Mouse (Mus musculus) MEL (cell line): ENCODE results near the gene Hist3h2a. TPM values are rescaled to one million over a fixed set of nuclear protein-coding genes. Genes with fewer than 3 reads are reported as not detected.
"Not testable (repeated sequence)": the region's sequence is repeated elsewhere in the genome, so short reads cannot be mapped to it uniquely, and the experiment has no call there.

Source experiments
- DNase-seq: peaks from one replicate; pipeline ENCODE4 v3.0.0; 2011; ENCODE audit warnings: low read depth, low spot score
- H3K27ac ChIP-seq: 2 replicates; pipeline ENCODE4 v1.5.1; 2012; ENCODE audit warnings: low read depth, mild to moderate bottlenecking, control low read depth, low read length, moderate library complexity; ENCODE audit not compliant: control insufficient read depth
- H3K27me3 ChIP-seq, 2 experiments: fragments of 150-350 bp in 1 of 2; sonication (generic) in 1 of 2; 2 replicates each; pipeline ENCODE4 v1.6.1; 2012; ENCODE audit warnings: low read length in 2 of 2, mild to moderate bottlenecking in 2 of 2, improper control_type of control experiment in 1 of 2, moderate library complexity in 1 of 2; ENCODE audit not compliant: insufficient read depth in 2 of 2, control insufficient read depth in 1 of 2
- H3K36me3 ChIP-seq, 2 experiments: 2 replicates each; pipeline ENCODE4 v1.6.1; 2012 to 2014; ENCODE audit warnings: low read length in 2 of 2, improper control_type of control experiment in 1 of 2, inconsistent platforms in 1 of 2, mild to moderate bottlenecking in 1 of 2; ENCODE audit not compliant: insufficient read depth in 2 of 2, control insufficient read depth in 1 of 2
- H3K4me1 ChIP-seq, 2 experiments: fragments of 150-350 bp in 1 of 2; sonication (generic) in 1 of 2; 2 replicates each; pipeline ENCODE4 v1.6.1; 2012; ENCODE audit warnings: low read length in 2 of 2, improper control_type of control experiment in 1 of 2, mild to moderate bottlenecking in 1 of 2; ENCODE audit not compliant: insufficient read depth in 2 of 2, control insufficient read depth in 1 of 2
- H3K4me3 ChIP-seq, 2 experiments: fragments of 150-350 bp in 1 of 2; sonication (generic) in 1 of 2; 2 replicates each; pipeline ENCODE4 v1.5.1; 2012; ENCODE audit warnings: low read depth in 2 of 2, low read length in 2 of 2, mild to moderate bottlenecking in 2 of 2, moderate library complexity in 2 of 2, control low read depth in 1 of 2, improper control_type of control experiment in 1 of 2; ENCODE audit not compliant: control insufficient read depth in 1 of 2, insufficient read depth in 1 of 2
- H3K79me2 ChIP-seq: 2 replicates; pipeline ENCODE4 v1.6.1; 2012; ENCODE audit warnings: mild to moderate bottlenecking, low read length, moderate library complexity; ENCODE audit not compliant: control insufficient read depth, poor library complexity, insufficient read depth
- H3K9ac ChIP-seq: 2 replicates; pipeline ENCODE4 v1.6.1; 2012; ENCODE audit warnings: low read depth, mild to moderate bottlenecking, control low read depth, low read length, moderate library complexity; ENCODE audit not compliant: control insufficient read depth, poor library complexity, severe bottlenecking
- H3K9me3 ChIP-seq: fragments of 150-350 bp; sonication (generic); replicated peaks from 2 replicates; pipeline ENCODE4 v1.6.1; 2012; ENCODE audit warnings: mild to moderate bottlenecking, low read length, improper control_type of control experiment, moderate library complexity; ENCODE audit not compliant: insufficient read depth
- CHD1 ChIP-seq: IDR thresholded peaks from 2 replicates; pipeline ENCODE4 v1.6.1; 2012; ENCODE audit warnings: low read depth, mild to moderate bottlenecking, inconsistent platforms, low read length, improper control_type of control experiment
- CTCF ChIP-seq, 3 experiments: IDR thresholded peaks in 2 of 3; conservative IDR thresholded peaks in 1 of 3; 2 replicates each; pipeline ENCODE4 v1.5.1; 2011 to 2012; ENCODE audit warnings: low read length in 3 of 3, low read depth in 2 of 3, mild to moderate bottlenecking in 2 of 3, improper control_type of control experiment in 1 of 3, inconsistent platforms in 1 of 3, mixed read lengths in 1 of 3, moderate library complexity in 1 of 3; ENCODE audit not compliant: control insufficient read depth in 1 of 3, insufficient read depth in 1 of 3, poor library complexity in 1 of 3, severe bottlenecking in 1 of 3
- E2F4 ChIP-seq: IDR thresholded peaks from 2 replicates; pipeline ENCODE4 v1.6.1; 2011; ENCODE audit warnings: low read depth, low read length, improper control_type of control experiment, borderline replicate concordance
- ETS1 ChIP-seq: IDR thresholded peaks from 2 replicates; pipeline ENCODE4 v1.6.1; 2012; ENCODE audit warnings: low read depth, mild to moderate bottlenecking, inconsistent platforms, low read length, improper control_type of control experiment, moderate library complexity
- GABPA ChIP-seq: IDR thresholded peaks from 2 replicates; pipeline ENCODE4 v1.6.1; 2012; ENCODE audit warnings: low read depth, mild to moderate bottlenecking, inconsistent platforms, low read length, improper control_type of control experiment, moderate library complexity
- GATA1 ChIP-seq: IDR thresholded peaks from 2 replicates; pipeline ENCODE4 v1.6.1; 2011; ENCODE audit warnings: low read depth, low read length, improper control_type of control experiment
- JUND ChIP-seq: IDR thresholded peaks from 2 replicates; pipeline ENCODE4 v1.6.1; 2011; ENCODE audit warnings: low read depth, mild to moderate bottlenecking, improper control_type of control experiment, low read length
- MEF2A ChIP-seq: IDR thresholded peaks from 2 replicates; pipeline ENCODE4 v1.6.1; 2014; ENCODE audit warnings: low read depth, mild to moderate bottlenecking, inconsistent platforms, low read length, improper control_type of control experiment; ENCODE audit not compliant: poor library complexity, insufficient replicate concordance, severe bottlenecking; ENCODE audit errors: extremely low read depth
- MXI1 ChIP-seq: IDR thresholded peaks from 2 replicates; pipeline ENCODE4 v1.6.1; 2011; ENCODE audit warnings: mild to moderate bottlenecking, low read depth, low read length, improper control_type of control experiment
- MYB ChIP-seq: IDR thresholded peaks from 2 replicates; pipeline ENCODE4 v1.6.1; 2011; ENCODE audit warnings: mild to moderate bottlenecking, low read depth, low read length, improper control_type of control experiment
- NELFE ChIP-seq: IDR thresholded peaks from 2 replicates; pipeline ENCODE4 v1.6.1; 2011; ENCODE audit warnings: low read depth, low read length, improper control_type of control experiment
- POLR2A ChIP-seq, 2 experiments: IDR thresholded peaks; 2 replicates each; pipeline ENCODE4 v1.6.1; 2011 to 2012; ENCODE audit warnings: low read length in 2 of 2, mild to moderate bottlenecking in 2 of 2, control low read depth in 1 of 2, improper control_type of control experiment in 1 of 2, low read depth in 1 of 2, moderate library complexity in 1 of 2; ENCODE audit not compliant: control insufficient read depth in 1 of 2, insufficient read depth in 1 of 2, poor library complexity in 1 of 2
- RAD21 ChIP-seq: IDR thresholded peaks from 2 replicates; pipeline ENCODE4 v1.6.1; 2011; ENCODE audit warnings: mild to moderate bottlenecking, low read depth, low read length, improper control_type of control experiment
- SIN3A ChIP-seq: IDR thresholded peaks from 2 replicates; pipeline ENCODE4 v1.6.1; 2012; ENCODE audit warnings: low read length, improper control_type of control experiment, inconsistent platforms
- SMC3 ChIP-seq: IDR thresholded peaks from 2 replicates; pipeline ENCODE4 v1.6.1; 2011; ENCODE audit warnings: low read depth, low read length, improper control_type of control experiment
- TBP ChIP-seq: IDR thresholded peaks from 2 replicates; pipeline ENCODE4 v1.8.0; 2011; ENCODE audit warnings: low read depth, low read length, improper control_type of control experiment
- USF1 ChIP-seq: IDR thresholded peaks from 2 replicates; pipeline ENCODE4 v1.6.1; 2014; ENCODE audit warnings: low read depth, mild to moderate bottlenecking, inconsistent platforms, low read length, improper control_type of control experiment, moderate library complexity
- USF2 ChIP-seq, 2 experiments: IDR thresholded peaks; 2 replicates each; pipeline ENCODE4 v1.6.1; 2011 to 2012; ENCODE audit warnings: improper control_type of control experiment in 2 of 2, low read length in 2 of 2, borderline replicate concordance in 1 of 2, inconsistent platforms in 1 of 2, low read depth in 1 of 2, mild to moderate bottlenecking in 1 of 2; ENCODE audit not compliant: insufficient read depth in 1 of 2
- ZKSCAN1 ChIP-seq: IDR thresholded peaks from 2 replicates; pipeline ENCODE4 v1.6.1; 2012; ENCODE audit warnings: low read depth, mild to moderate bottlenecking, inconsistent platforms, low read length, improper control_type of control experiment, moderate library complexity
- polyA plus RNA-seq, 2 experiments: library from polyadenylated mRNA; stranded (reverse) in 1 of 2; unstranded in 1 of 2; fragments of >175 nt in 1 of 2; fragments of >200 nt in 1 of 2; gene quantifications; 2 replicates each; pipeline versions ENCODE4 v1.2.1 to v1.2.4; 2012; ENCODE audit warnings: low replicate concordance in 2 of 2, low read depth in 1 of 2; ENCODE audit not compliant: insufficient read length in 2 of 2, insufficient read depth in 1 of 2, missing spikeins in 1 of 2
- total RNA-seq: library from RNA; depleted of rRNA; stranded (reverse); fragments of 300-350 nt; gene quantifications from 2 replicates; pipeline ENCODE4 v1.2.3, GENCODE M21; 2012

The Hist3h2a gene
- total and polyA plus RNA-seq, 3 experiments, result 0.42 to 184 TPM; not detected in 1

DNA sequence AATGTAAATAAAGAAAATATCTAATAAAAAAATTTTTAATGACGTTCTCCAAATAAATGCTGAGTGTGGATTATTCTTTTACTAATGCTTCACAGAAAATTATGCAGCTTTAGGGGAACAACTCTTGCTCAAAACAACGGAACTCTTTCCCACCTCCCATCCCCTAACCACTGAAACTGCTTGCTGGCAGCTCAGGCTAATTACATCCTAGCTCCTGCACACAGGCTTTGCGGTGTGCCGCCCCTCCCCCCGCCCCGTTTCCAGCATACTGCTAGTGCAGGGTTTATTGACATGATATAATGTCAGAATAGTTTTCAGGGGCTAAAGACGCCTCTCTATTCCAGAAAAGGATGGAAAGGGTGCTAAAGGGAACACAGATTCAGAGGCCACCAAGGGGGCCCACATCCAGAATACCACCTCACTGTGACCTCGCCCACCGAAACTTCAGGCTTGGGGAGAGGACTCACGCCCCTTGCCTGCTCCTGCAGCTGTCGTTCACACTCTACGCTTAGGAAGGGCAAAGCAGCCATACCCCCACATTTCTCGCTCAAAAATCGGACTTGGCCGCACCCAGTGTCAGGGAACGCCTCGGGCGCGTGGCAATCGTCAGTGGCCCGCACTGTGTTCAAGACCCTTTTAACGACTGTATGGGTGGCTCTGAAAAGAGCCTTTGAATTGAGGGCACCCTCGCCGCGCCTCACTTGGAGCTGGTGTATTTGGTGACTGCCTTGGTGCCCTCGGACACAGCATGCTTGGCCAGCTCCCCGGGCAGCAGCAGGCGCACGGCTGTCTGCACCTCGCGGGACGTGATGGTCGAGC, 925 bp upstream of the Hist3h2a start:
- H3K9me3 ChIP-seq, result no peaks in the 10 kb centered on the region
- H3K4me3 ChIP-seq, result peak overlapping the region; percentile 60 to 63
- peaks cover 11% of the 10 kb centered on the region for H3K79me2 ChIP-seq
- H3K36me3 ChIP-seq, result peaks cover 0 to 14% of the 10 kb centered on the region in 2 experiments; a peak in 2 of 4 replicates
- H3K4me1 ChIP-seq, result peaks cover 5 to 16% of the 10 kb centered on the region in 2 experiments; a peak in 3 of 4 replicates
- DNase-seq, result peak; percentile 80
- peak overlapping the region; percentile 83 for H3K9ac ChIP-seq
- peak overlapping the region; percentile 66 for H3K27ac ChIP-seq
- TF ChIP-seq GATA1 (no peak), MXI1 (peak; percentile 35; the same call in 1 of the 2 replicates), POLR2A (IDR thresholded peaks at IDR 0.05; ENCODE audit: control insufficient read depth in 1 of 2, insufficient read depth in 1 of 2, low read depth in 1 of 2, low read length in 2 of 2, poor library complexity in 1 of 2) (peak in 1 of 2 experiments; percentile 59; a peak in 1 of 4 replicates), ETS1 (peak; percentile 39; the same call in 1 of the 2 replicates), CHD1 (peak; percentile 80; the same call in 1 of the 2 replicates), TBP (0 out of 2 replicates have a peak, but pooled peaks have one; percentile 28), USF2 (IDR thresholded peaks at IDR 0.05; ENCODE audit: borderline replicate concordance in 1 of 2, insufficient read depth in 1 of 2, low read depth in 1 of 2, low read length in 2 of 2) (no peak)
- H3K27me3 ChIP-seq, result peaks cover 0 to 3% of the 10 kb centered on the region in 2 experiments; a peak in 2 of 4 replicates

DNA sequence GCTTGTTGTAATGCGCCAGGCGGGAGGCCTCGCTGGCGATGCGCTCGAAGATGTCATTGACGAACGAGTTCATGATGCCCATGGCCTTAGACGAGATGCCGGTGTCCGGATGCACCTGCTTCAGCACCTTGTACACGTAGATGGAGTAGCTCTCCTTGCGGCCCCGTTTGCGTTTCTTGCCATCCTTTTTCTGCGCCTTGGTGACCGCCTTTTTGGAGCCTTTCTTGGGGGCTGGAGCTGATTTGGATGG, 390 bp upstream of the Hist3h2a start:
- peak overlapping the region; percentile 12 to 60; a peak in 3 of 4 replicates for H3K4me3 ChIP-seq
- H3K27me3 ChIP-seq, H3K9me3 ChIP-seq, DNase-seq: not testable (repeated sequence)
- peak overlapping the region; percentile 71 for H3K9ac ChIP-seq
- H3K79me2 ChIP-seq, result peaks cover 11% of the 10 kb centered on the region
- peak overlapping the region; percentile 80 for H3K27ac ChIP-seq
- H3K4me1 ChIP-seq, result peaks cover 5 to 16% of the 10 kb centered on the region in 2 experiments; a peak in 3 of 4 replicates
- H3K36me3 ChIP-seq, result peaks cover 0 to 14% of the 10 kb centered on the region in 2 experiments; a peak in 2 of 4 replicates

DNA sequence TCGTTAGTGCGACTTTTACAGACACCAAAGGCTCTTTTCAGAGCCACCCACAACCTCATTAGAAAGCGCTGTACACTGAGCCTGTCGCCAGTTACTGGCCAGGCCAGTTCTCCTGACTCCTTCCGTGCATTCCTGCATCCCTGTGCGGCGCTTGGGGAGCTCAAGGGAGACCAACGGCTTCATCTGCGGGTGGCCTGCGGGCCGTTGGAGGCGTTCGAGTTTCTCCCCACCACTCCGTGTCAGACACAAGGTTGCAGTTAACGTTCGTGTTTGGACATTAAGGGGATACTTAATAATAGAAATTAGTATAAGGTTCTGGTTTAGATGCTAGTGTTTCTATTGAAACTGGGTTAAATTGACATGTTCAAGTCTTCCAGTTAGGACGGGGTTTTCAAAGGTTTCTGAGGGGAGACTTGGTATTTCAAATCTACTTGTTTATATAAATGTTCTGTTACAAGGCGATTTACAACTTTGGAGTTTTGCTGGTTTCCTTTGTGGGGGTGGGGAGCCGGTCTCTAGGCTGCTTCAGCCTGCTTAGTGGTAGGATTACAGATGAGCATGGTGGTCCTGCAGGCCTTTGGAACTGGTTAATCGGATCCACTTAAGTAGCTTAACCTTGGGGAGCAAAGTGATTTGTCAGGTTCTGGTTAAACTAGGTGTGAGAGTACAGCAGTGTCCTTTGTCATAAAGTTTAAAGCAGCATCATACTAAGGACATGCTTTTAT, 820 bp downstream of the Hist3h2a start:
- Histone ChIP-seq H3K27me3 (peaks cover 0 to 3% of the 10 kb centered on the region in 2 experiments; a peak in 2 of 4 replicates), H3K4me1 (peaks cover 5 to 16% of the 10 kb centered on the region in 2 experiments; a peak in 3 of 4 replicates), H3K9me3 (no peaks in the 10 kb centered on the region), H3K4me3 (peak overlapping the region; percentile 37 to 74), H3K36me3 (peaks cover 0 to 14% of the 10 kb centered on the region in 2 experiments; a peak in 2 of 4 replicates), H3K27ac (peak overlapping the region; percentile 92), H3K9ac (peak overlapping the region; percentile 82), H3K79me2 (peaks cover 11% of the 10 kb centered on the region)
- peak; percentile 81 for DNase-seq
- TF ChIP-seq RAD21, result no peak
- TF ChIP-seq SIN3A, result no peak
- no peak for TF ChIP-seq JUND
- no peak for TF ChIP-seq GABPA
- TF ChIP-seq ZKSCAN1, result no peak
- no peak for TF ChIP-seq USF2 (IDR thresholded peaks at IDR 0.05; ENCODE audit: borderline replicate concordance in 1 of 2, insufficient read depth in 1 of 2, low read depth in 1 of 2, low read length in 2 of 2)
- 0 out of 2 replicates have a peak, but pooled peaks have one; percentile 7 for TF ChIP-seq NELFE
- TF ChIP-seq SMC3, result 0 out of 2 replicates have a peak, but pooled peaks have one; percentile 10
- TF ChIP-seq MEF2A, result no peak
- no peak for TF ChIP-seq USF1
- TF ChIP-seq CHD1, result peak; percentile 89
- TF ChIP-seq MYB, result no peak
- TF ChIP-seq MXI1, result peak; percentile 9; the same call in 1 of the 2 replicates
- TF ChIP-seq TBP, result no peak; the same call in 1 of the 2 replicates
- TF ChIP-seq E2F4, result no peak
- no peak for TF ChIP-seq GATA1
- peak in 1 of 2 experiments; percentile 71; a peak in 2 of 4 replicates for TF ChIP-seq POLR2A (IDR thresholded peaks at IDR 0.05; ENCODE audit: control insufficient read depth in 1 of 2, insufficient read depth in 1 of 2, low read depth in 1 of 2, low read length in 2 of 2, poor library complexity in 1 of 2)
- TF ChIP-seq CTCF (IDR thresholded peaks at IDR 0.05 in 2 of 3, conservative IDR thresholded peaks at IDR 0.05 in 1 of 3; ENCODE audit: control insufficient read depth in 1 of 3, insufficient read depth in 1 of 3, low read depth in 2 of 3, low read length in 3 of 3, poor library complexity in 1 of 3, severe bottlenecking in 1 of 3), result no peak
